ENCODE assay signal across 8 mouse cellular contexts in genomic region chr9:87027423-87028084, GRCm38 (mm10). TPM values are rescaled to one million over a fixed set of nuclear protein-coding genes. Genes with fewer than 3 reads are reported as not detected.
DNase-seq lines count a peak whose midpoint lies in the region; TF ChIP-seq lines count a peak whose summit lies in the region.

No protein-coding gene starts in this region.

- no peak for TF ChIP-seq POLR2A in lung, adult 2 months (IDR thresholded peaks at IDR 0.05; ENCODE audit: borderline replicate concordance, extremely low read depth, low read depth, low read length)

- peaks cover 5% of the 10 kb centered on the region for H3K4me1 ChIP-seq in lung, adult 2 months (ENCODE audit: control insufficient read depth, insufficient read depth, low read length)

- H3K4me3 ChIP-seq in lung, adult 2 months (replicated peaks; ENCODE audit: extremely low read depth, low read depth, low read length): no peak overlapping the region

- WGBS in lung, adult 2 months: 46% methylated on average over 8 of the region's 8 CpGs

- peak; percentile 50 to 57 for DNase-seq in CD8-positive naive resting alpha-beta T cell, adult 2 months (ENCODE audit: low read depth in 2 of 2, low spot score in 2 of 2)
- DNase-seq in ZHBTc4 (ENCODE audit: low read depth, low spot score): peak; percentile 71
- peak; percentile 72 for DNase-seq in embryo, embryonic 11 days
- peak; percentile 70 for DNase-seq in heart, postnatal 4 days
- peak; percentile 33 to 85 for DNase-seq in layer of hippocampus, adult 18-20 months (ENCODE audit: low spot score in 2 of 2)
- DNase-seq in lung, adult 2 months: peak; percentile 36
- peak; percentile 54 for DNase-seq in retina, adult 2 months (ENCODE audit: low read depth, low spot score)
- DNase-seq in yolk sac, embryonic 10.5 days (ENCODE audit: low spot score): peak; percentile 16

- peak; percentile 55; the same call in 1 of the 2 replicates for TF ChIP-seq CTCF in lung, adult 2 months (IDR thresholded peaks at IDR 0.05; ENCODE audit: insufficient read depth, low read length)

RNA-seq across cellular contexts. Expression of gene Cyb5r4, which starts 5.7 kb away (rescaled TPM):
- total RNA-seq in heart, postnatal 4 days (2021): 10 to 100 TPM; 27.6 to 29.8 TPM
- total RNA-seq in layer of hippocampus, adult 18-20 months (2021): 10 to 100 TPM; 36.0 to 37.5 TPM
- polyA plus RNA-seq in lung, adult 2 months (2012; rRNA removed): 7.7 and 9.0 TPM in 2 replicates

RNA-seq across cellular contexts. Expression of gene Ripply2, which starts 12.2 kb away (rescaled TPM):
- total RNA-seq in heart, postnatal 4 days (2021): not detected
- total RNA-seq in layer of hippocampus, adult 18-20 months (2021): 10 to 100 TPM in 1 of 2 experiments, 1 to 10 TPM in 1; 8.0 to 10.9 TPM
- not detected in 2 replicates for polyA plus RNA-seq in lung, adult 2 months (2012; rRNA removed)

Comparison
In these comparisons a context has a peak if more than half of its experiments do, and no peak if none do; other contexts are left out.
1. DNase-seq: peak in every context shown above with its lines; median percentile 72 in embryo, embryonic 11 days; 71 in ZHBTc4; 70 in heart, postnatal 4 days; 59 in layer of hippocampus, adult 18-20 months; 54 in retina, adult 2 months; 54 in CD8-positive naive resting alpha-beta T cell, adult 2 months; 36 in lung, adult 2 months; 16 in yolk sac, embryonic 10.5 days.
2. RNA of gene Ripply2, which starts 12.2 kb away (total RNA-seq): 8.0 to 10.9 TPM in layer of hippocampus, adult 18-20 months; not detected in heart, postnatal 4 days; every median in the first group is over 4 times any median in the second.